Comparison of ENCODE assay signal across 18 mouse cellular contexts in genomic region chr14:48171268-48171667, GRCm38 (mm10). TPM values are rescaled to one million over a fixed set of nuclear protein-coding genes. Genes with fewer than 3 reads are reported as not detected.
A peak's percentile ranks its signal among the peaks of the same experiment; 100 is the strongest.
DNase-seq lines count a peak whose midpoint lies in the region; ATAC-seq and TF ChIP-seq lines count a peak whose summit lies in the region.
"Had no signal": no experiment of that assay in that cellular context is flagged by ENCODE, and none has a peak within 500 bp of the region (broad histone marks: within the 10 kb centered on the region; RNA-seq: fewer than 3 reads in every experiment).

No protein-coding gene starts in this region.

- no peak overlapping the region for H3K9ac ChIP-seq in hindbrain, embryonic 12.5 days
- no peak overlapping the region for H3K9ac ChIP-seq in hindbrain, embryonic 14.5 days
- no peak overlapping the region for H3K9ac ChIP-seq in stomach, embryonic 14.5 days (replicated peaks; ENCODE audit: low read depth, low read length)
- no peak overlapping the region for H3K9ac ChIP-seq in stomach, postnatal 0 days (ENCODE audit: low read length)
- H3K9ac ChIP-seq in midbrain, embryonic 14.5 days (replicated peaks; ENCODE audit: low read length): no peak overlapping the region
- H3K9ac ChIP-seq: embryonic facial prominence, embryonic 15.5 days; forebrain, embryonic 12.5 days; intestine, embryonic 15.5 days; liver, embryonic 12.5 days had no signal

- 24% methylated on average over 12 of the region's 12 CpGs for WGBS in hindbrain, embryonic 12.5 days
- WGBS in hindbrain, embryonic 14.5 days: 17% methylated on average over 12 of the region's 12 CpGs
- 63% methylated on average over 12 of the region's 12 CpGs for WGBS in stomach, embryonic 14.5 days
- 67% methylated on average over 12 of the region's 12 CpGs for WGBS in stomach, postnatal 0 days
- WGBS in midbrain, embryonic 14.5 days: 12% methylated on average over 12 of the region's 12 CpGs

- peak; percentile 29; the same call in 1 of the 2 replicates for ATAC-seq in hindbrain, embryonic 12.5 days (ENCODE audit: low FRiP score)
- no peak for ATAC-seq in hindbrain, embryonic 14.5 days (ENCODE audit: low FRiP score)
- no peak for ATAC-seq in stomach, embryonic 14.5 days (ENCODE audit: insufficient number of reproducible peaks, insufficient read depth, low FRiP score, low read depth)
- no peak for ATAC-seq in stomach, postnatal 0 days (ENCODE audit: low FRiP score, low TSS enrichment)
- no peak; the same call in 1 of the 2 replicates for ATAC-seq in midbrain, embryonic 14.5 days (ENCODE audit: low FRiP score, low TSS enrichment)
- ATAC-seq: activated CD4-positive, CD25-positive, alpha-beta regulatory T cell, adult 4 months; liver, embryonic 12.5 days; Patski had no signal

- peak overlapping the region; percentile 19; the same call in 1 of the 2 replicates for H3K4me2 ChIP-seq in hindbrain, embryonic 12.5 days (replicated peaks)
- H3K4me2 ChIP-seq in hindbrain, embryonic 14.5 days (replicated peaks): no peak overlapping the region
- H3K4me2 ChIP-seq in stomach, embryonic 14.5 days (replicated peaks; ENCODE audit: low read depth, low read length): no peak overlapping the region
- no peak overlapping the region for H3K4me2 ChIP-seq in stomach, postnatal 0 days (replicated peaks; ENCODE audit: low read depth)
- no peak overlapping the region for H3K4me2 ChIP-seq in midbrain, embryonic 14.5 days (ENCODE audit: low read length)
- H3K4me2 ChIP-seq: embryonic facial prominence, embryonic 15.5 days; forebrain, embryonic 12.5 days; intestine, embryonic 15.5 days; liver, embryonic 12.5 days had no signal

- TF ChIP-seq EP300 in stomach, postnatal 0 days (optimal IDR thresholded peaks at IDR 0.05): no peak

- H3K27me3 ChIP-seq in hindbrain, embryonic 12.5 days: no peaks in the 10 kb centered on the region
- no peaks in the 10 kb centered on the region for H3K27me3 ChIP-seq in hindbrain, embryonic 14.5 days (ENCODE audit: control insufficient read depth, insufficient read depth, low read length)
- no peaks in the 10 kb centered on the region for H3K27me3 ChIP-seq in stomach, embryonic 14.5 days (ENCODE audit: control insufficient read depth, insufficient read depth, low read length)
- no peaks in the 10 kb centered on the region for H3K27me3 ChIP-seq in stomach, postnatal 0 days (ENCODE audit: control insufficient read depth, insufficient read depth, low read length)
- H3K27me3 ChIP-seq in midbrain, embryonic 14.5 days (ENCODE audit: control insufficient read depth, insufficient read depth, low read length): no peaks in the 10 kb centered on the region
- H3K27me3 ChIP-seq: embryonic facial prominence, embryonic 15.5 days; forebrain, embryonic 12.5 days; intestine, embryonic 15.5 days; liver, embryonic 12.5 days; Patski had no signal

- peak overlapping the region; percentile 45; the same call in 1 of the 2 replicates for H3K27ac ChIP-seq in hindbrain, embryonic 12.5 days
- H3K27ac ChIP-seq in hindbrain, embryonic 14.5 days: no peak overlapping the region
- peak overlapping the region; percentile 29; the same call in 1 of the 2 replicates for H3K27ac ChIP-seq in stomach, embryonic 14.5 days (ENCODE audit: low read length)
- H3K27ac ChIP-seq in stomach, postnatal 0 days (replicated peaks): no peak overlapping the region
- peak overlapping the region; percentile 43; the same call in 1 of the 2 replicates for H3K27ac ChIP-seq in midbrain, embryonic 14.5 days (replicated peaks; ENCODE audit: low read depth, low read length)
- H3K27ac ChIP-seq: embryonic facial prominence, embryonic 15.5 days; forebrain, embryonic 12.5 days; intestine, embryonic 15.5 days; layer of hippocampus, adult 2 months; left cerebral cortex, adult 2 months; liver, embryonic 12.5 days had no signal

- H3K4me3 ChIP-seq in hindbrain, embryonic 12.5 days: no peak overlapping the region
- no peak overlapping the region for H3K4me3 ChIP-seq in hindbrain, embryonic 14.5 days (replicated peaks; ENCODE audit: low read length)
- H3K4me3 ChIP-seq in stomach, embryonic 14.5 days (ENCODE audit: low read depth, low read length): no peak overlapping the region
- no peak overlapping the region for H3K4me3 ChIP-seq in stomach, postnatal 0 days (ENCODE audit: low read depth, low read length)
- H3K4me3 ChIP-seq in midbrain, embryonic 14.5 days (replicated peaks; ENCODE audit: low read depth, low read length): no peak overlapping the region
- H3K4me3 ChIP-seq: embryonic facial prominence, embryonic 15.5 days; forebrain, embryonic 12.5 days; intestine, embryonic 15.5 days; layer of hippocampus, adult 2 months; left cerebral cortex, adult 2 months; liver, embryonic 12.5 days had no signal

- no peaks in the 10 kb centered on the region for H3K9me3 ChIP-seq in hindbrain, embryonic 12.5 days (replicated peaks)
- no peaks in the 10 kb centered on the region for H3K9me3 ChIP-seq in hindbrain, embryonic 14.5 days (ENCODE audit: control insufficient read depth, low read length)
- H3K9me3 ChIP-seq in stomach, embryonic 14.5 days (ENCODE audit: control insufficient read depth, low read depth, low read length): no peaks in the 10 kb centered on the region
- no peaks in the 10 kb centered on the region for H3K9me3 ChIP-seq in stomach, postnatal 0 days (ENCODE audit: control insufficient read depth, low read length)
- no peaks in the 10 kb centered on the region for H3K9me3 ChIP-seq in midbrain, embryonic 14.5 days (ENCODE audit: control insufficient read depth, low read length)
- H3K9me3 ChIP-seq: embryonic facial prominence, embryonic 15.5 days; forebrain, embryonic 12.5 days; intestine, embryonic 15.5 days; liver, embryonic 12.5 days had no signal

- no peaks in the 10 kb centered on the region for H3K36me3 ChIP-seq in hindbrain, embryonic 12.5 days
- H3K36me3 ChIP-seq in hindbrain, embryonic 14.5 days (replicated peaks; ENCODE audit: control insufficient read depth, insufficient read depth): no peaks in the 10 kb centered on the region
- no peaks in the 10 kb centered on the region for H3K36me3 ChIP-seq in stomach, embryonic 14.5 days (ENCODE audit: control insufficient read depth, insufficient read depth, low read length)
- H3K36me3 ChIP-seq in stomach, postnatal 0 days (ENCODE audit: control insufficient read depth, insufficient read depth, low read length): no peaks in the 10 kb centered on the region
- H3K36me3 ChIP-seq in midbrain, embryonic 14.5 days (ENCODE audit: control insufficient read depth, insufficient read depth, low read length): no peaks in the 10 kb centered on the region
- H3K36me3 ChIP-seq: embryonic facial prominence, embryonic 15.5 days; intestine, embryonic 15.5 days; liver, embryonic 12.5 days had no signal

- no peak for DNase-seq in hindbrain, embryonic 14.5 days (ENCODE audit: low spot score)
- DNase-seq in stomach, postnatal 0 days (ENCODE audit: low spot score): no peak
- peak; percentile 38 for DNase-seq in midbrain, embryonic 14.5 days
- DNase-seq in urinary bladder, postnatal 10 days (ENCODE audit: low spot score): no peak
- DNase-seq in spleen, postnatal 36 days (ENCODE audit: low spot score in 2 of 2): no peak
- DNase-seq: adrenal gland, postnatal 36 days; gastrocnemius, postnatal 14 days; heart, postnatal 14 days had no signal

- TF ChIP-seq CTCF in stomach, postnatal 0 days (IDR thresholded peaks at IDR 0.05; ENCODE audit: low read depth): no peak

- H3K4me1 ChIP-seq in hindbrain, embryonic 12.5 days: peaks cover 19% of the 10 kb centered on the region
- peaks cover 14% of the 10 kb centered on the region for H3K4me1 ChIP-seq in hindbrain, embryonic 14.5 days (replicated peaks; ENCODE audit: control insufficient read depth, insufficient read depth, low read length)
- H3K4me1 ChIP-seq in stomach, embryonic 14.5 days (ENCODE audit: control insufficient read depth, insufficient read depth, low read length): peaks cover 20% of the 10 kb centered on the region
- H3K4me1 ChIP-seq in stomach, postnatal 0 days (replicated peaks; ENCODE audit: control insufficient read depth, insufficient read depth): peaks cover 3% of the 10 kb centered on the region
- H3K4me1 ChIP-seq in midbrain, embryonic 14.5 days (ENCODE audit: control insufficient read depth, insufficient read depth, low read length): peaks cover 16% of the 10 kb centered on the region
- H3K4me1 ChIP-seq: liver, embryonic 12.5 days had no signal

RNA-seq across cellular contexts. Expression of gene Peli2, which starts 50.6 kb away (rescaled TPM):
- 15.3 and 18.0 TPM in 2 replicates for polyA plus RNA-seq in hindbrain, embryonic 12.5 days (2016; fragmentation: Nextera tagmentation; extraction: Ambion mirVana)
- 8.9 and 10.0 TPM in 2 replicates for polyA plus RNA-seq in hindbrain, embryonic 14.5 days (2014; fragmentation: Nextera tagmentation; extraction: Ambion mirVana)
- polyA plus RNA-seq in stomach, embryonic 14.5 days (2014; fragmentation: Nextera tagmentation; extraction: Ambion mirVana): 10.2 and 11.2 TPM in 2 replicates
- 5.6 and 5.9 TPM in 2 replicates for polyA plus RNA-seq in stomach, postnatal 0 days (2015; fragmentation: Nextera tagmentation; extraction: Ambion mirVana)
- polyA plus RNA-seq in midbrain, embryonic 14.5 days (2014; fragmentation: Nextera tagmentation; extraction: Ambion mirVana): 6.6 and 8.6 TPM in 2 replicates

Comparison
In these comparisons a context has a peak if more than half of its experiments do, and no peak if none do; other contexts are left out.
1. H3K27ac ChIP-seq: peak in hindbrain, embryonic 12.5 days (single experiment), stomach, embryonic 14.5 days (single experiment) and midbrain, embryonic 14.5 days (single experiment); none in hindbrain, embryonic 14.5 days (single experiment) and stomach, postnatal 0 days (single experiment).